Mouse (Mus musculus) adrenal gland, adult (tissue): Measurements from ENCODE around the gene Shisa9.
A peak's percentile ranks its signal among the peaks of the same experiment; 100 is the strongest.

Experiments used
- DNase-seq, 2 experiments: peaks; one replicate each; pipeline ENCODE4 v3.0.0; 2022 to 2023; ENCODE audit warnings: low spot score in 1 of 2; ENCODE audit not compliant: inconsistent age in 2 of 2

The Shisa9 gene

DNA sequence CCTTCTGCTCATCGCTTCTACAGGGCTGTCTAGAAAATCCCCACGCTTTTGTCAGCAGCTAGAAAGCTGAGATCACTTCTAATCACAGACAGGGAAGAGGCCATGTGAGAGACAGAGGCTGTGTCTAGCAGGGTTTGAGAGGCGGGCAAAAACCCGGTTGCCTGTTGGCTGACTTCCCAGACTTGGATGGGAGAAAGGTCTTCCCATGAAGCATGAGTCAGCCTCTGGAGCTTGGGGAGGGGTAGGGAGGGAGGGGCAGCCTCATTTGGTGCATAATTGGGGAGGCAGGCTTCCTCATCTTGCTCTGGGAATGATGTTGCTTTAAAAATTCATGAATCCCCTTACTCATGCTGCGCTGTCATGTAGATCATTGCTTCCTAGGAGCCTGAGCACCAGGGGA, 57.0 kb downstream of the Shisa9 start:
- DNase-seq, result peak; percentile 88 to 95

- DNase-seq, result no peak
Measured at GRCm38 (mm10) chr16:12052051-12052450, 68.1 kb downstream of the Shisa9 start.

- no peak for DNase-seq
Measured at GRCm38 (mm10) chr16:12072573-12072972, 88.7 kb downstream of the Shisa9 start.

- DNase-seq, result peak; percentile 66 to 83
Measured at GRCm38 (mm10) chr16:12076270-12076669, 92.4 kb downstream of the Shisa9 start.

DNA sequence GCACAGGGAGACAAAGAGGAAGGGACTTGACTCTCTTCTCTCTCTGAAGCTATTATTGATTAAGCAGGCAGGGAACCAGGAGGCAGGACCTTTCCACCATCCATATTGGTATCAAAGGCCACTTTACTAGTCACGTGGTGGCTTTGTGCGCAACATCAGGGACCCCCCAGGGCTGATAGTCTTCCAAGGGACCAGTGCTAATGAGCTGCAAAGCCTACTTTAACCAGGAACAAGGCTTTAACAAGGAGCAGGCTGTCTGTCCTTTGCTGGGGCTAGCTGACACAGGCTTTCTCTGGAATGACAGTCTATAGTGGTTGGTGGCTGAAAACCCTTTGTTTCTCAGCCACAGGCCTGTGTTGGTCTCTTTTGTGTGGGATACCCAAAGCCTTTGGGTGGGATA, 92.8 kb downstream of the Shisa9 start:
- DNase-seq, result no peak

- no peak for DNase-seq
Measured at GRCm38 (mm10) chr16:12083082-12083481, 99.2 kb downstream of the Shisa9 start.

DNA sequence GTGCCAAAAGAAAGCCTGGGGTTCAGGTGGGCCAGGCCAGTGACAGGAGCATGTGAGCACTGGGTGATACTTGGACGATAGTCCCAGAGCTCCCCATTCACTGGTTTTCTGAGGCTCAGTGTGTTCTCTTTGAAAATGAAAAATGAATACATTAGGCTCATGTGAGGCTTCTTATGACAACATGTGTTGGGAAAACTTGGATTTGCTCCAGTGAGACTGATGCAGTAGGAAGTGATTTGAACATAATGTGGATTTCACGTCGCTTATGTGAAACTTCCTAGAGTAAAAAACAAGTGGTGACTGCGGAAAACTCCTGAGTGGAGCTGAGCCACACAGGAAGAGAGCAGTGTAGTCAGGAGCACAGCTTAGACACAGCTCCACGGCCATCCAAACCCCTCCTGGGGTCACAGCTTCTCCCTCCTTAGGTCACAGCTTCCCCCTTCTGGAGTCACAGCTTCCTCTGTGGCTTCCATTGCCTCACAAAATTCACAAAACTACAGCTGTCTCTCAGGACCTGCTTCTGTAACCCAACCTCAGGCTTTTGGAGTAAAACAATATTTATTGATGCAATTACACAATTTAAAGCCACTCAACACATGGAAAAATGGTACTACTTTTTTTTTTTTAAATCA, 106.8 kb downstream of the Shisa9 start:
- no peak for DNase-seq

DNA sequence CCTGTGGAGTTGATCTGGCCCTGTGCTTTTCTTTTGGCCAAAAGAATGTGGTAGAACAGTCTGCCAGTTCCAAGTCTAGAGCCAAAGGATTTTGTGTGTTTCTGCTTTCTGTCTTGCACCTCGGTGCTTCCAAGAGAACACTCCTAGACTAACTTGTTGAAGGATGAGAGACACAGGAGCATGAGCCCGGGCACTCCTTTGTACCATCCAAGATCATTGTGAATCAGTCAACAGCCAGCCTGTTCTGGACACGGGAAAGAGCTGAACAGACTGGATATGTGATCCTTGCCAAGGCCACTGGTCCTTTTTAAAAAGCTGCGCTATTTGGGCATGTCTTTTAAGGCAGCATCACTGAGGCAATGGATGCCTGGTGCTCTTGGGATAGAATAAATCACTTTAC, 109.3 kb downstream of the Shisa9 start:
- DNase-seq, result no peak

GRCm38 (mm10) chr16:12094784-12095315, 110.9 kb downstream of the Shisa9 start:
- DNase-seq, result no peak

DNA sequence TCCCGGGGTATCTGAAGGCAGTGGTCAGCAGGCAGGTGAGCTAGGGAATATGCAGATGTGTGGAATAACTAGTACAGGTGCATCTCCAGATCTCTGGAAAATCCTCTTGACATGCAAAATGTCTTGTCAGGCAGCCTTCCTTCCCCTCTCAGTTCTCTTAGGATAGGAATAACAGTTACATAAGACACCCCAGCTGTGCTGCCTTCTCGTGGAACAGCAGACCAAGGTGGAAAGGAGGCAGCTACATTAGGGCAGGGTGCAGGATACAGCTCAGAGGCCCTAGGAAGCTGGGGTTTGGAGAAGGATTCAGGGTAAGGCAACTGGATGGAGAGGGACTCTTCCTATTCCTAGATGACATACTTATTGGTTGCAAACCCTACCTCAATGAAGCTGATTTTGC, 111.5 kb downstream of the Shisa9 start:
- no peak for DNase-seq

DNA sequence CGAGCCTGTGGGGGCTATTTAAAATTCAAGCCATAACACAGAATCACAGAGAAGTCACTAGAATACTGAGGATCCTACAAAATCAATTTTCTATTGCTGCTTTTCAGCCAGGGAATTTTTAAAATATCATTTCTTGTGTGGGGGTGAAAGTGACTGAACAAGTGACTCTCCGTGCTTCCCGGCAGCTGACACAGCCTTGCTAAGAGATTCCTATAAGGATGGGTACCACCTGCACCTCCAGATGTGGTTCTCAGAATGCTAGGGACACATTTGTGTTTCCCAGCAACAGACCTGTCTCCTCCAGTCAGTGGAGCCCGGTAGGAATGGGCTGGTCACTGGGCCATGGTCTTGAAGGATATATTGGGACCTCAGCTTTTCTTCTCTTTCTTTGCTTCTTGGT, 124.5 kb downstream of the Shisa9 start:
- DNase-seq, result no peak

GRCm38 (mm10) chr16:12110851-12111437, 127.0 kb downstream of the Shisa9 start:
- DNase-seq, result no peak

GRCm38 (mm10) chr16:12114396-12114795, 130.5 kb downstream of the Shisa9 start:
- DNase-seq, result peak; percentile 12 to 75

DNA sequence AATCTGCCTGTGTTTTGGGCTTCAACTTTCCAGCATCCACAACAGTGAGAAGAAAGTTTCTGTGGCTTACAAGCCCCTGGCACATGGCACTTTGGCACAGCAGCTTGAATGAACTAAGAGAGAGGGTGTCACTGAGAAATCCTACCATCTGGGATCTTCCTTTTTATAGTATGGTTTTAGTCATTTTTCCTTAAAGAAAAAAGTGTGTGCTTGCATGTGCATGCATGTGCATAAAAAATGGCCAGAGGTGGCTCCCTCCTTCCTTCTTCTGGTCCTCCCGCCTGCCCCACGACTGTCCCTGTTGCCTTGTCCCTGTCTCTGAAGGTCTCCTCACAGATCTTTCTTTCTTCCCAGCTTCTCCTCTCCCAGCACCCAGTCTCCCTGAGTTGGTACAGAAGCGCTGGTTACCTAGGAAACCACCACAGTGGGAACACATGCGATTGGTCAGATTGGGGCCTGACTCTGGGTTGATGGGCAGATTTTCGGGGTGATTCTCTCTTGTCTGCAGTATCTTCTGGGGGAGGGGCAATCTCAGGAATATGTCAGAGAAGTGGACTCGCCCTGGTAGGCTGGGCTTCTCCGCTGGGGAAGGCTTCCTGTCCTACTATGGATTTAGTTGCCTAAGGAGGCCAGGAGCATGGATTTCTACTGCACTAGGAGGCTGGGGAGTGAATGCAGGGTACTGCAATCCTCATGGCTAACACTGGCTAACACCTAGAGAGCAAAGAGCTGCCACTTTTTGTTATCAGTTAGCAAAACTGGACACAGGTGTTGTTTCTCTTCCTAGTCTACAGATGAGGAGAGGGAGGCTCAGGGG, 131.3 kb downstream of the Shisa9 start:
- no peak for DNase-seq

DNA sequence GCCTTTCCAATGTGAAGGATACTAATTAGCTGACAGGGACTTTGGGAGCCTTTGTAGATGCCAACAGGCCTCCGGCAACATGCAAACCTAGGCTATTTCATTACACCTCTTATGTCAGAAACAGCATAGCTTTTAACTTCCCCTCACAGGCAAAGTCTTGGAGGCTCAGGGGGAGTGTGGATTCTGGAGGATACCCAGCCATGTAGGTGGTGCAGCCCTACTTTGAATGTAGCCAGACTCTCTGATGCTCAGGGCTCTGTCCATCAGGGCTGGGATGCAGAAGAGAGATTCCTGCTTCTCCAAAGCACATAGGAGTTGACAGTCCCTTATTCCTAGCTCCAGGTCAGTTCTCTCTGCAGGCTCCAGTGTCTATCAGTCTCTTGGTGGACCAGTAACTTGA, 133.0 kb downstream of the Shisa9 start:
- DNase-seq, result no peak

DNA sequence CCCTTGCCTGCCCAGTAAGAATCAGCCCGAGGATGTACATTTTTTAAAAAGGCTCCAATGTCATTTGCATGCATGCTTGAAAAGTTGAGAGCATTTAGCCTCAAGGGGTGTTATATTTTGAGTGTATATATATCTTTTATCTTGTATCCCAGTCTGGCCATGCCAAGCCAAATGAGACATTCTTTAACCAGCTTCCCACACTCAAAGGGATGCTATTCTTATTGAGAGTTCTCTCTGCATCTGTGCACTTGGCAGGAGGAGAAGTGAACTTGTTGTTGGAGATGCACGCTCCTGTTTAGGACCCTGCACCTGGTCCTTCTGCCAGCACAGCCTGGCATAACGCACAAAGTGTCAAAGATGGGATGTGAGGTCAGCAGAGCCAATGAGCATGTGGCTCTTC, 135.6 kb downstream of the Shisa9 start:
- no peak for DNase-seq

DNA sequence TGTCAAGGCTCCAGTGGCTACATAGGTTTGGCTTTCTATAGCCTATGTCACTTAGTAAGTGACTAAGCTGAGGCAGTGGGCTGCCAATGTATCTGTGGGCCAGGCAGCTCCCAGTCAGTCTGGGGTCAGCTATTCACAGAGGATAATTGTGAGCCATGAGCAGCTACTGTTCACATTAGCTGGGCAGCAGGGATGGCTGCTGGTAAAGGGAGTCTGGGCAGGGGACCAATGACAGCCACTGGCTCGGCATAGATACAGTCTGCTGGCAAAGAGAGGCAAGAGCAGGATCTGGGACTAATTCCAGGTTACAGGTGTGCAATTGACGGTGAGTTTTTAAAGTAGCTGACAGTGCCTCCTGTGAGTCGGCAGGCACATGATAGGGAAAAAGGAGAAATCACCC, 145.9 kb downstream of the Shisa9 start:
- DNase-seq, result no peak

DNA sequence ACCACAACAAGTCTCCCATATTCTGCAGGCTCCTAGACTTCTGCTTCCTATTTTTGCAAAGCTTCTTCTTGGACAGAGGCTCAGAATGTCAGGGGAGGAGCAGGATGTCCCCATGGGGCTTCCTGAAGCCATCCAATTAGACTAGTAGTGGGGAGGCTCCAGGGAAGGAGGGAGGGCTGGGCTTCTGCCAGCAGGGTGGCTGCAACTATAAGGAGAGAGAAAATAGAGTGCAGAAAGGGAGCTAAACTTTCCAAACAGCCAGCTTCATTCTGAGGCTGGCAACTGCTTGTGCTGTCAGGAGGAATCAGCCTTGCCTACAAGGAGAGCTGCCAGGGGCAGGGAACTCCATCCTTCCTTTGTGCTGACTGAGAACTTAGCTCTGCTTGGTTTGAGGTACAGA, 162.8 kb downstream of the Shisa9 start:
- peak in 1 of 2 experiments; percentile 28 for DNase-seq

DNA sequence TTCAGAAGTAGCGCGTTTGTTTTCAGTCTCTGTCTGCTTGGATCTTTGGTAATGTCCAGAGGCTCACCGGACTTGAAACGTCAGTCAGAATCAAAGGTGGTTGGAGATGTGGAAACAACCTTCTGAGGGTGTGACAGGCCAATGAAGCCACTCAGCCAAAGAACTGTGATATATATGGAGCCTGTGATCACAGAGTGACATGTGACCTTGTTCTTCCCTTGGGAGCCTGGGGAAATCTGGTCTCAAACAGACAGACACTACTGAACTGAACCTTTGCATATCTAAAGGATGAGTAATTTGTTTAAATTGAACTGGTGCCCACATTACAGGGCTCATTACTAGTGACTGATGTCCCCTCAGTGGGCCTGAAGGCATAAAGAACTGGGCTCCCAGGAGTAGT, 168.1 kb downstream of the Shisa9 start:
- DNase-seq, result peak in 1 of 2 experiments; percentile 58

DNA sequence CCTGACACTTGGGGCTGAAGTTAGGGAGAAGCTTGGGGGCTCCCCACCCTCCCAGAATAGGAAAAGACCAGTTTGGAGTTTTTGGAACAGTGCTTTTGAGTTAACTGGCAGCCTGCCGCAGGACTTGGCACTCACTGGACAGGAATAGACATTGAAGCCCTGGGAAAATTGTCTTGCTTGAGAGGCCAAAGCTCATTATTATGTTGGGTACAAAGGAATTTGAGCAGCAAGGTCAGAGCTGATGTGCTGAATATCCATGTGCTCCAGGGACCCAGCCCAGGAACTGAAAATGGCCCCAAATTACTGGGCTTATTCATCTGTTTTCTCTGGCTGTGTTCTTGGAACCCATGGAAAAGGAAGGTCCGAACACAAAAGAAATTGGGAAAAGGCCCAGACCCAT, 170.6 kb downstream of the Shisa9 start:
- DNase-seq, result peak in 1 of 2 experiments; percentile 19

- no peak for DNase-seq
Measured at GRCm38 (mm10) chr16:12173482-12174041, 189.6 kb downstream of the Shisa9 start.

DNA sequence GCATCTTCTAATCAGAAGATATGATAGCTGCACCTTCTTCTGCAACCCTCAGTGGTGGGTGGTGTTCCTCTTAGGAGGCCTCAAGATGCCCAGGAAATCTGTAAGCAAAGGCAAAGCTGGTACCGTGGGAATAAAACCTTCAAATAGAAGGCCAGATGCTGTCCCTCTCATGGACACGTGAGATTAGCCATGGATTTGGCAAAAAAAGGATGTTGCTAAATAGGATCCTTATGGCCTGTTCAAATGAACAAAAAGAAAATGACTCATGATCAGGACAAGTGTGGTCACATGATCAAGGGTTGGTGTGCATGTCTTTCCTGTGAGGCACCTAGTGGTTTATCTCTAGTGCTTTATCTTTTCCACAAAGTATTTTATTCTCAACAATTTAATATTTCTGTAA, 194.1 kb downstream of the Shisa9 start:
- DNase-seq, result peak in 1 of 2 experiments; percentile 51
